Mouse (Mus musculus): ENCODE results near the gene Exo5.

Gene Exo5

DNA sequence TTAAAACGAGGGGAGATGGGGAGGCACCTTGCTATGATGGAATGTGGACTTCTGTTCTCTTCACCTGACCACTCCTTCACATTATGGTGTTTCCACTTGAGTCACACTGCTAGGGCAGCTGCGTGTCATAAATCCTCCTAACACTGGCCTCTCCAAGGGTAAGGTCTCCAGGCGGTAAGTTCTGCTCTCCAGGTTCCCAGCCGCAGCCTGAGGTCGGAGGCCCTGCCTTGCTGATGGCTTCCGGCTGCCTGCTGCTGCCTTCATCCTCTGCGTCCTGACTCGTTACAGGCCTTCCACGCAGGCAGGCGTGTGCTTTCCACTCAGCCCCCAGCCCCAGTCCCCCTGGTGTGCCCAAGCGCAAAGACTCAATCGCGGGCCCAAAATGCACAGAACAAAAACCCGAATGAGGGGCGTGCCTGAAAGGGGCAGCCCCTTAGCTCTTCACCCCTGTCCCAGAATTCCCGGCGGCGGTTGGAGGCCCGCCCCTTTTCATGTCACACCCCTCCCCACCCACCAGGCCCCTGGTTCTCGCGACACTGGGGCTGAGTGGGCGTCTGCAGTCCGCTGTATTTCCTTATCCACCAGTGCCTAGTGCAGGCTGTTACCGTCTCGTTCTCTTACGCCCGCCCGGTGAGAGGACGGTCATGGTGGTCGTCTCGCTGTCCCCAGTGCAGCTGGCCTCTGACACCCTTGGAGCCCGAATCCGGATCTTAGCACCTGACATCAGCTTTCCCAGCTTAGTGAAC, at the start of gene Exo5:
Gene Exo5, minus strand, starts transcription at position 464 of the 746 bp plus-strand sequence.
- peak; percentile 66 for DNase-seq (ENCODE audit: low spot score)

DNA sequence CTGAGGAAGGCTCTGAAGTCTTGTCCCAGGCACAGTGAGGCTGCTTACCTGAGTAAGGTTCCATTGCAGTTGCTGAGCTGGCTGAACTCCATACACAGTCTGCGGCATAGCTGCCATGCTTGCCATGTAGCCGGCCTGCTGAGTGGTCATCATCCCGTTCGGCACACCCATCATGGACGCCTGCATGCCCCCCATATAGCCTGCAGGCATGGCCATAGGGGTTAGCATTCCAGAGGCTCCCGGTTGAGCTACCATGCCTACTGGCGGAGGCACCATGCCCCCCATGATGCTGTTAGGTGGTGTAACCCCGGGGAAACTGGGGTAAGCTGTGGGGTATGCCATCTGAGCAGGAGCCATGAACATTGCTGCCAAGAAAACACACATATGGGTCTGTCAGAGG, 47.0 kb upstream of the Exo5 start:
- DNase-seq (ENCODE audit: low spot score), result no peak

DNA sequence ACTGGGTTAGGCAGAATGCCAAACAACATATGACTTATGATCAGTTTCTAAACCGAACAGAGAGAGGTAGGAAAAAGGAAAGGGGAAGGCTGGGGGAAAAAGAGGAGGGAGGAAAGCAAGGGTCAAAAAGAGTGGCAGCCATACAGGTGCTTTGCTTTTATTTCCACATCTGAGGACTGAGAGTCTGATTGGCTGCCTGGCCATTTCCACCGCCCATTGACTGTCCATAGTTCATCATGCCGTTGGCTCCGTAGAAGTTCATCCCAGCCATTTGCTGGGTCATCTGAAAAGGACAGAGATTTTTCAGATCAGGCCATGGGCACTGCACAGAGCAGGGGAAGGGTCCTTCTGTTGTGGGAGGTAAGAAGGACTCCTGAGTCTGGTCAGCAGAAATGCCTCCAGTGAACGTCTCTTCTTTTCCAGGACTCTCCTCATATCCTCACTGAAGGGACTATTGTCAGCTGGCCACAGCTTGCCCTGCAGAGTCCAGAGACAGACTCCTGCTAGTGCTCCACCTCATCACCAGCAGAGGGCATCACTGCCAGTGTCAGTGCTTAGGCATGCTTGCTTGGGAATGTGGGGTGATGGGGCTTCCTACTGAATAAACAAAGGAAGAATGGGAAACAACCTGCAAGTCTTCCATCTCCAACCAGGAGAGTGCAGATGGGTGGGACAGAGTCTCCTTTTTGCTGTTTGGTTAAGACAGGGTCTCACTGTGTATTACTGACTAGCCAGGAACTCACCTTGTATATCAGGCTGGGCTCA, 44.7 kb upstream of the Exo5 start:
- DNase-seq (ENCODE audit: low spot score), result no peak

DNA sequence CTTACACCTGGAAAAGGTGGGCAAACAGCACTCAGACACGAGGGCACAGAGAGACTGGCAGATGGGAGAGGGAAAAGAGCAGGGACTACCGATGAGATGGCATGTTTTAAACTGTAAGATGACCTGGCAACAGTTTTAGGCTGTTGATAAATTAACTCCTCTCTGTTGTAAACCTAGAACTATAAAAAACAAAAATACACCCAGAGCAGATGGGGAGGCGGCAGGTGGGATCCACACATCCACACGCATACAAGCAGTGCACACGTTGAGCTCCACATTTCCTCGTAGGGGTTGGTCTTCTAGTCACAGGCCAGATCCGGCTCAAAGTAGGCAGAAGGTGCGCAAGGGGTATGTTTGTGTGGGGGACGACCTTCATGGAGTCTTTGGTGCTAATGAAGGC, 43.7 kb upstream of the Exo5 start:
- no peak for DNase-seq (ENCODE audit: low spot score)

DNA sequence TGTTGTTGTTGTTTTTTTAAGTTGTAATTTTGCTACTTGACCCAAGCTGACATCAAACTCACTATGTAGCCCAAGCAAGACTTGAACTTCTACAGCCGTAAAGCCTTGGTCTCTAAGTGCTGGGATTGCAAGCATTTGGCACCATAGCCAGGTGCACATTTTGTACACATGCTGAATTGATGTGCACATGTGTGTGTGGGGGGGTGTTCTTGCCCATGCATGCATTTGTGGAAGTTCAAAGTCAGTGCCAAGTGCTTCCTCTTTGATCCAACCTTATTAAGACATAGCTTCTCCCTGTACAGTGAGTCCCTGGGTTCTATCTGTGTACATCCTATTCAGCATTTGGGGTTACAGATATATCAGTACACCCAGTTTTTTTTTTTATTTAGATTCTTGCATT, 30.8 kb upstream of the Exo5 start:
- no peak for DNase-seq (ENCODE audit: low spot score)

DNA sequence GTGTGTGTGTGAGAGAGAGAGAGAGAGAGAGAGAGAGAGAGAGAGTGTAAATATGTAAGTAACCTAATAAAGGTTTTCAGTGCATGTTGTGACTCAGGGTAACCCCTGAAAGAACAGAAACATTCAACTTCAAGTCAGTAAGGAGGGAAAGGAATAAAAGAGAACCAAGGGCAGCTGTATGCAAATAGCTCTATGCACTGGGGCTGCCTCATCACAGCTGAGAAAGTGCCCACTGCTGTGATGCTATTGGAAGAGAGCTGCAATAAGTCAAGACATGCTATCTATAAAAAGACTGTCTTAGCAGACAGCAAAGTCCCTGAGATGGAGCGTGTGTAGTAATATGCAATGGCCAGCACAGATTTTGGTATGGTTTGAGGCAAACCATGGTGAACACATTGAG, 28.9 kb upstream of the Exo5 start:
- DNase-seq (ENCODE audit: low spot score), result no peak

DNA sequence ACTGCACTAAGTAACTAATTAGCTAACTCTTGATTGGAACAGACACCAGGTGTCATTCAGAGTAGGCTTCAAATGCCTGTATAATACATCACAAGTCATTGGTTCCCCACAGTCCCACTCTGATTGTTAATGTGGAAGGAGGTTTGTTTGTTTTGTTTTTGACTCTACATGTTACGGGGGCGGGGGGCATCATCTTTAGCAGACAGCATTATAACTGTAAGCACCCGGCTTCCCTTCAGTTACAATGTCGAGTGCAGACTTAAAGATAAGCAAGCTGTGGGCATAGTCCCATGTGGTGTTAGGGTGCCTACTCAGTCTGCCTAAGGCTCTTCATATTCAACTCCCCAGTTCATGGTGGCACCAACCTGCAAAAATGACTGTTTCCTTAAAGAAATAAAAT, 28.2 kb upstream of the Exo5 start:
- no peak for DNase-seq (ENCODE audit: low spot score)

DNA sequence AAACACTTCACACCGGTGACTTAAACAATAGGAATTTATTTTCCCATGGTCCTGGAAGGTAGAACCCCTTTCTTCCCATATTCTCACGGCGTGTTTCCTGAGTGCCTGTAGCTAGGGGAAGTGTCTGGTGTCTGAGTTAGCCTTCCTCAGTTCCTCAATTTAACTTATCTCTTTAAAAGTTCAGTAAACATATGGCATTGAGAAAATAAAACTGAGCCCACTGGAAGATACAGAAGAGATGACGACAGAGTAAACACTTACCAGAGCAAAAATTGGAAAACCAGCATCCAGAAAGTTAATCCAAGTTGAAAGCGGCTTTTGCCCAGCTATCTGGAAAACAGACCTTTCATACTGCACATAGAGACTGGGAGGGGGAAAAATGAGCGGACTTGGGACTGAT, 27.3 kb upstream of the Exo5 start:
- DNase-seq (ENCODE audit: low spot score), result no peak

DNA sequence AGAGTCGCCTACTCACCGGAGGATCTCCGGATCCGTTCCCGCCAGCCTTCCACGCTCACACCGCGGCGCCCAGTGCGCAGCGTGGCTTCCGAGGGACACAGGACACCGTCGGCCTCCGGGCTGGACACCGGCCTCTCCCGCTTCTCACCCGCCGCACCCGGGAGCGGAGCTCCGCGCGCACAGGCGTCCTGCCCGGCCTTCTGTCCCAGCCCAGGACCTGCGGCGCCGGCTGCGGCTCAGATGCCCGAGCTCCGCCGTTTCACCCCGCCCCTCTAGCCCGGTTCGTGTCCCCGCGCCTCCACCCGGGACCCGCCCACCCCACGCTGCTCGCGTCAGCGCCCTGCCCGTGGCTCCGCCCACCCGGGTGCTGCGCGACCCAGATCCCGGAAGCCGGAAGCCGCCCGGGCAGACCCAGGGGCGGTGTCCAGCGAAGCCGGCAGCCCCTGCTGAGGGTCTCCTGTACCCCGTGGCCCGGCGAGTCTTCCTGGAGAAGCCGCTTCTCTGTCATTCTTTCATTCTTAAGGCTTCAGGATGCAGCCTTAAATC, 26.7 kb upstream of the Exo5 start, which contains the start of gene Zfp69:
Gene Zfp69, minus strand, starts transcription at position 272 of the 546 bp plus-strand sequence.
- DNase-seq (ENCODE audit: low spot score), result peak; percentile 64

DNA sequence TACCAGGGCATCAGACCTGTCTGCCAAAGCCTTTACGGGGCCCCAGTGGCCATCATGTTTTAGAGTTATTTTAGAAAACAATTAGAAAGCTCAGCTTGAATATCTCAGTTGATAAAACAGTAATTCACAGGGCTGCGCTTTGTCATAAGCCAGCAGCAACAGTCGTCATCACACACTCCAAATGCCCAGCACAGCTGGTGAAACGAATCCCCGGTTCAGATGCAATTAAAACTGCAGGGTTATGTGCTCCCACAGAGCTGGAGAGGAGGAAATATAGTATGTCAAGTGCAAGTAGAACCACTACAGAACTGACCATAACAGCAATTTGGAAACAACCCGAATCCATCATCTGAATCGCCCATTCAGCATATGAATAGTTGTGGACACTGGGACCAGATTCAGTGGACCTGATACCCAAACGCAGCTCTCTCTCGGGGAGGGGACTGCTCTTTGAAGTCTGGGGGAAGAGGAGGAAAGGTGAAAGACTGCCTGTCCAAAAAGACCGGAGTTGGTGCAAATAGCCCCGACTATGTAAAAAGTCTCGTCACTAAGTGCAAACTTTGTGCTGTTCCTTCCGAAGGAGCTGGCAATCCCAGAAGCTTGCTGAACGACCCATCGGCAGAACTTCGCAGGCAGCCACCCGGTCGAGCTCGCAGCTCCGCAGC, 26.1 kb upstream of the Exo5 start:
- no peak for DNase-seq (ENCODE audit: low spot score)

DNA sequence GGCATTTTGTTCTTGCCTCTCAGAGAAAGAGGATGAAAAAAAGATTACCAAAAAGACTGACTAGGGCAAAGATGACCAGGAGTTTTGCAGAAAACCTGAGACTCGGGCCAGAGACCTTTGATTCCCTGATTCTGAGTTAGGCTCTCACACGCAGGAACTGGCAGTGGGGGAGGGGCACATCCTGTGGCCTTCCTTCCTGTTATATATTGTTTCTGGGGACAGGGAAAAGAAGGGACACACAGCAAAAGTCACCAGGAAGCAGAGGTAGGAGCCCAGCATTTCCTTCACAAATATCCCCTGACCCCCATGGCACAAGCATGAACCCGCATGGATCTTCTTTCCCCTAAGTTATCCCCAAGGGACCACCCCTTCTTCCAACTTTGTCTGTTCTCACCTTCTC, 24.1 kb upstream of the Exo5 start:
- DNase-seq (ENCODE audit: low spot score), result no peak

DNA sequence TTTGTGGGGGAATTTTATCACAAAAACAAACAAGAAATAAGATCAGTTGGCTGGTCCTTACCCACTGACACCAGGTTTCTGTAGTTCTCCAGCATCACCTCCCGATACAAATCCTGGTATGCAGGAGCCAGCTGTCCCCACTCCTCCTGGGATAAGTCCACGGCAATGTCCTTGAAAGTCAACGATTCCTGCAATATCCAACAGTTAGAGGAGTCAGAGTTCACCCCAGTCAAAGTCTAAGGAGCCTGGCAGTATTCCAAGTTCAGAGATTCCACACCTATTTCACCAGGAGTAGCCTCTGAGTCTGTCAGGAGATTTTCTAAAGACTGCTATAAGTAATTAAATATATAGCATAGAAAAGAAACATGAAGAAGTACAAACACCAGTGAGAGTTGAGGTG, 10.2 kb upstream of the Exo5 start:
- DNase-seq (ENCODE audit: low spot score), result no peak

DNA sequence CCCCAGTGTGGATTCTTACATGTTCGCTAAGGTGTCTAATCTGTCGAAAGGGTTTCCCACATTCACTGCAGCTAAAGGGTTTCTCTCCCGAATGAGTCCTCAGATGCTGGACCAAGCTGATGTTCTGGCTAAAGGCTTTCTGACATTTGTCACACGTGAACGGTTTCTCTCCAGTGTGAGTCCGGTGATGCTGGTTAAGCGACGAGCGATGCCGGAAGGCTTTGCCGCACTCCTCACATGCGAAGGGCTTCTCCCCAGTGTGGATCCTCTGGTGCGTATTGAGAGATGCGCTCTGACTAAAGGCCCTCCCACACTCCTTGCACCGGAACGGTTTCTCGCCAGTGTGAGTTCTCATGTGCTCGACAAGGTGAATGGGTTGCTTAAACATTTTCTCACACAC, 5.9 kb upstream of the Exo5 start:
- DNase-seq (ENCODE audit: low spot score), result no peak

DNA sequence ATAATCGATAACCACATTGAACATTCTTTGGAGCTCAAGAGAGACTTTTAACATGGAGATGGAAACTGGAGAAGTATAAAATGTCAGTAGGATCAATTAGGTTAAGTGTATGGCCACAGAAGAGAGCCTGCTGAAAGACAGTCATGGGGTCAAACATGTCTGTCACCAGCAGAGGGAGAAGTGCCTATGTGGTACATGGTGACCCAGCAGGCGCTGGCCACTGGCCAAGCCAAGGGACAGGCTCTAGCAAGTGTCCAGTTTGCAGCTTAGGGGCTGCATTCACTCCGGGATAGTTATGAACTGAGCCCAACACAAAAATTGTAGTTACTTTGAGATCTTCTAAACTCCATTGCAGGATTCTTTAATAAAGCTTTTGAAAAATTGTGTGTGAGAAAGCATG, 3.9 kb upstream of the Exo5 start:
- DNase-seq (ENCODE audit: low spot score), result no peak

DNA sequence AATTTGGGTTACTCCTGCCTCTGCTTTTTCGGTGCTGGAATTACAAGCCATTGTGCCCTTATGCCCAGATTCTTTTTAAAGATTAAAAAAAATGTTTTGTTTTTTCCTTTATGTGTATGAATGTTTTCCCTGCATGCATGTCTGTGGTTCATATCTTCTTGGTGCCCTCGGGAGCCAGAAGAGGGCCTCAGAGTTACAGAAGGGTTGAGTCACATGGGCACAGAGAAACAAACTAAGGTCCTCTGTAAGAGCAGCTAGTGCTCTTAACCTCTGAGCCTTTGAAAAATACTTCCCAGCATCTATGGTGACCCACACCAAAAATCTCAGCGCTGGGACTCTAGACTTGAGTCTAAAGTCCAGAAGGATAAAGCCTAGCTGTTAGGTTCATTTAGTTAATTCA, 569 bp upstream of the Exo5 start:
- DNase-seq (ENCODE audit: low spot score), result no peak

DNA sequence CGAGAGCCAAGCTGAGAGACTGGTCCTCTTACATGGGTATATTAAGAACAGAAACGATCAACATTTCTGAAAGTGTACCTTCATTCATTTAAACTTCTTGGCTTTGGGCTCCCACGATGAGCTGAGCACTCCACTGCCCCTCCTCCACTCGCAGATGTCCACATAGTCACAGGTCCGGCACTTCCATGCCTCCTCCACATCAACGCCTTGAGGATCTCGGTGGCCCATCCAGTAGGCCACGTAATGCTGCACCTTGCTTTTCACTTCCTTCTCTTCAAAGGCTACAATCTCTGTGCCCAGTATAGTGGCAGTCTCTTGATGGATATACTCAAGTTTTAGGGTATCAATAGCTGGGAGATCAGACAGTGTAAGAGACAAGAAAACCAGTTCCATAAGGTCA, 3.4 kb downstream of the Exo5 start:
- DNase-seq (ENCODE audit: low spot score), result no peak

DNA sequence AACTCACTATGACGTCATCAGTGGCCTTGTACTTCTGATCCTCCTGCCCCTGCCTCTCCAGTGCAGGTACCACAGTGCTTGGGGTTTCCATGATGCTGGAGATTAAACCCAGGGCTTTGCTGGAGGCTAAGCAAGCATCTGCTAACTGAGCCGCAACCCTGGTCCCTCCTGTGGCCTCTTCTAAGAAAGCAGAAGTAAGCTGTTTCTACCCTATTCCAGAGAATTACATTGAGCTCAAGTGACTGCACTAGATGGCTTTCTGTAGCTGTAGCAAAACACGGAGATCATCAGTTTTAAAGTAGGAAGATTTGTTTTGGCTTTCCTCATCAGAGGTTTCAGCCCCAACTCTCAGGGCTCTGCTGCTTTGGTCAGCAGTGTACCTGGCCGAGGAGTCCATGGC, 10.3 kb downstream of the Exo5 start:
- no peak for DNase-seq (ENCODE audit: low spot score)

DNA sequence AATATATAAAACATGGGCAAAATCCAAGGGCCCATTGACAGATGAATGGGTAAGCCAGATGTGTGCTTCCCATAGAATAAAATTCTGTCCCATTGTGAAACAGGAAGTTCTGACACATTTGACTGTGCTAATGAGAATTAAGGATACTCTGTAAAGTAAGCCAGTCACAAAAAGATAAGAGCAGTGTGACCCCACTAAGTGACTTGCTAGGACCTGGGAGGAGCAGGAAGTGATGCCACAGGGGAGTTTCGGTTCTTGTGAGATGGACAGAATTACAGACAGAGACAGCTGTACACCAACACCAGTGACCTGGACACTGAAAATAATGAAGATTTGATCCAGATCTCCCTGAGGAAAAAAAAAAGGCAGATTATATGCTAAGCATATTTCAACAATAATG, 11.0 kb downstream of the Exo5 start:
- DNase-seq (ENCODE audit: low spot score), result no peak

DNA sequence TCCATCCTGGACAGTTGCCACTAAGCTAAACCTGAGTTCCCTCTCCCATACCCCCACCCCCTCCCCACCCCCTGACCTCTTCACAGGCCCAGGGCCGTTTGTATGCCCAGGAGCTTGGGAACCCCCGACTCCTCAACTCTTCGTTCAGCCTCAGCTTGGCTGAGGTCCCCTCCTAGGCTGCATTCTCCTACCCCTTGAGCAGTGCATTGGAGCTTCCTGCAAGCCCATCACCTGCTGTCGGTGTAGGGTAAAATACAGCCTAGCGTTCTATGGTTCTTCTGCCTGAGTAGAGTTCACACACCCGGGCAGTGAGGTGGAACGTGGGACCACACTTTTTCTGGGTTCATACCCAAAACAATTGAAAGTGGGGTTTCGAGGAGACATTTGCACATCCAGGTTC, 11.4 kb downstream of the Exo5 start:
- DNase-seq (ENCODE audit: low spot score), result no peak

DNA sequence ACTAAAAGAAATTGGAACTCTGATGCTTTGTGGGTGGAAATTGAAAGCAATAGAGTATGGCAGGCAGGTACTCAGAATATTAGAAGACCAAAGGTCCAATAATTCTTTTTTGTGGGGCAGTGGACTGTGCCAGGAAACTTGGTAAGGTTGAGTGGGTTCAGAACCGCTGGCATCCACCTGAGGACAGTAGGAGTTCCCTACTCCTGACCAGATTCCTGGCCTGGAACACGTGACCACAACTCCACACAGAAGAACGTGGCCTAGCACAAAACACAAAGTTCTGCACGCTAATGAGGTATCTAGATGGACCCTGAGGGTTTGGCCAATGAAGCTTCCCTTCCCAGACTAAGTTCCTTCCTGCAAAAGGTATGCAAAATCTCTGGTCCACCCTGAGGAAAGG, 12.0 kb downstream of the Exo5 start:
- no peak for DNase-seq (ENCODE audit: low spot score)

DNA sequence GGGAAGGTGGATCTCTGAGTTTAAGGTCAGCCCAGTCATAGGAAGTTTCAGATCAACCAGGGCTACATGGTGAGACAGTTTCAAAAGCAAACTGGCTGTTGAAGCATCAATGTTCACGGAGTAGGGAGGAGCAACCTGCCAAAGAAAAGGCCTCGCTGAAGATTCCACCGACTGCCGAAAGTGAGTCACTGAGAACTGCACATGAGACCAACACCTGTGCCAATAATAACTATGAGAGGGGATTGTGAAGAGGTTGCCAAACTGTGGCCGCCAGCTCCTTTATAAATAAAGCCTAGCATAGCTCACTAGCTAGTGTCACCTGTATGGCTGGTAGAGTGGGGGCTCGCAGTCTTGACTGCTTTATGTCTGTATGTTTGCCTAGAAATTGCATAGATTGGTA, 13.7 kb downstream of the Exo5 start:
- DNase-seq (ENCODE audit: low spot score), result no peak

DNA sequence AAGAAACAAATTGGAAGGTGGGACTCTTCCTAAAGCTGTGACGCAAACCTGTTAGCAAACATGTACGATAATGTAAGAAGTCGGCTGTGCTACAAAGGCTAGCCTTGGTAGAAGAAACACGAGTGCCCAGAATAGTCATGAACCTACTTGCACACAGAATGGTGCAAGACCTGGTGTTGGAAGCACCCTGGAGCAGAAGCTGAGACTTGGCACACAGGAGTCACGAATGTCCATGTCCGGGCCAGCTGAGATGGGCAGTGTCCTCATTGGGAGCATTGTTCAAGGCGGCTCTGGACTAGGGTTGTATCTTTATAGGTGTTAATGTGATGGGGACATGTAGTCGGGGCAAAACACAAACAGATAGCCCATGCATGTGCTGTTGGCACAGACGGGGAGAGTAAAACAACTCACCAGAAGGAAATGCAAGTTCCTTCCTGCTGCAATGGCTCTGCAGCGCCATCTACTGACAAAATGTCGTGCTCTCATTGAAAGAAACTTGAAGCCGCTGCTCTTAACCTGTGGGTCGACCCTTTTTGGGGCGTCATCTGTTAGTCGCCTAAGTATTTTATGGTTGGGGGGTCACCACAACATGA, 15.2 kb downstream of the Exo5 start:
- no peak for DNase-seq (ENCODE audit: low spot score)

DNA sequence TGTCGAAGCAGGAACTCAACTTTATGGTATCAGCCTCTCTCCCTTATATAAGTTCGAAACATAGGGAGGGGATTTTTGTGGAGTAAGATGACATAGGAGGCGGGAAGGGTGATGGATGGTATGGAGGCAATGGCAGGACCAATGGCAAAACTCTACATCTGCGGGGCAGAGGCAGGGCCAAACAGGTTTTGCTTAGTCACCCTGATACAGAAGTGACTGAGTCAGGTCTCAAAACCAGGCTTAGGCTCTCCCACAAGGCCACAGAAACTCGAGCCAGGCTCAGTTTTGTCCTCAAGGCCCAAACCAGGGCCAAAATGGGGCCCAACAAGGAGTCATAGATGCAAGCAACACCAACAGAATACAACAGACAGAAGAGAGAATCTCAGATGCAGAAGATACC, 19.2 kb downstream of the Exo5 start:
- DNase-seq (ENCODE audit: low spot score), result no peak
